22 mouse cellular contexts compared by ENCODE assay signal in genomic region chr13:77398477-77398876, GRCm38 (mm10).
DNase-seq lines count a peak whose midpoint lies in the region; ATAC-seq and TF ChIP-seq lines count a peak whose summit lies in the region.
"Had no signal": no experiment of that assay in that cellular context is flagged by ENCODE, and none has a peak within 500 bp of the region (broad histone marks: within the 10 kb centered on the region; RNA-seq: fewer than 3 reads in every experiment).

No protein-coding gene starts in this region.

- intact Hi-C loops in heart, adult 2 months (cut with DNase I), result no loop called here
- intact Hi-C loops in heart, postnatal 36 days (cut with DNase I), result no loop called here

- peak overlapping the region; percentile 36; the same call in 1 of the 2 replicates for H3K4me3 ChIP-seq in layer of hippocampus, adult 2 months
- H3K4me3 ChIP-seq in forebrain, embryonic 11.5 days (ENCODE audit: low read depth, low read length), result no peak overlapping the region
- H3K4me3 ChIP-seq in forebrain, postnatal 0 days (ENCODE audit: low read depth, low read length), result no peak overlapping the region
- H3K4me3 ChIP-seq in heart, adult 2 months, result no peak overlapping the region
- H3K4me3 ChIP-seq: heart, embryonic 13.5 days; megakaryocyte, embryonic 14.5 days had no signal

- no peak overlapping the region for H3K27ac ChIP-seq in layer of hippocampus, adult 2 months
- H3K27ac ChIP-seq in forebrain, embryonic 11.5 days (ENCODE audit: low read depth, low read length), result peak overlapping the region; percentile 60; the same call in 1 of the 2 replicates
- peak overlapping the region; percentile 79; the same call in 1 of the 2 replicates for H3K27ac ChIP-seq in forebrain, postnatal 0 days (ENCODE audit: low read depth, low read length)
- H3K27ac ChIP-seq in heart, adult 2 months, result no peak overlapping the region
- H3K27ac ChIP-seq: heart, embryonic 13.5 days had no signal

- H3K36me3 ChIP-seq in forebrain, embryonic 11.5 days (ENCODE audit: control insufficient read depth, insufficient read depth, low read length), result no peaks in the 10 kb centered on the region
- H3K36me3 ChIP-seq in forebrain, postnatal 0 days (ENCODE audit: insufficient read depth), result no peaks in the 10 kb centered on the region
- no peaks in the 10 kb centered on the region for H3K36me3 ChIP-seq in heart, adult 2 months (ENCODE audit: control insufficient read depth, insufficient read depth, low read length)
- H3K36me3 ChIP-seq: heart, embryonic 13.5 days had no signal

- DNase-seq in cerebellum, postnatal 10 days, result peak; percentile 10 to 42
- DNase-seq in cerebellum, adult 11-12 months, result no peak
- DNase-seq in layer of hippocampus, adult 2 months (ENCODE audit: low spot score in 2 of 2), result no peak
- no peak for DNase-seq in layer of hippocampus, postnatal 36 days
- DNase-seq in forebrain, embryonic 11.5 days (ENCODE audit: low spot score), result no peak
- DNase-seq in forebrain, postnatal 0 days, result peak; percentile 45
- DNase-seq in heart, adult 2 months, result no peak
- no peak for DNase-seq in heart, postnatal 36 days
- DNase-seq: adrenal gland, postnatal 10 days; cerebellum, adult 9-10 months; gastrocnemius, postnatal 25 days; heart, adult 18-20 months; heart, postnatal 14 days; kidney, adult 2 months; kidney, postnatal 10 days; lung, adult 18-20 months; right cerebral cortex, postnatal 25 days; spleen, adult 18-20 months had no signal

- WGBS in forebrain, embryonic 11.5 days, result 85% methylated on average over 3 of the region's 3 CpGs
- WGBS in forebrain, postnatal 0 days, result 46% methylated on average over 3 of the region's 3 CpGs
- 78% methylated on average over 3 of the region's 3 CpGs for WGBS in heart, adult 2 months

- H3K79me2 ChIP-seq in heart, adult 2 months (replicated peaks; ENCODE audit: control insufficient read depth, insufficient read depth, low read length), result no peaks in the 10 kb centered on the region

- ATAC-seq in forebrain, embryonic 11.5 days (replicated peaks; ENCODE audit: low FRiP score), result no peak
- ATAC-seq in forebrain, postnatal 0 days, result no peak
- ATAC-seq: activated CD4-positive, CD25-positive, alpha-beta regulatory T cell, adult 4 months had no signal

- H3K4me2 ChIP-seq in forebrain, embryonic 11.5 days (ENCODE audit: low read depth, low read length, severe bottlenecking), result no peak overlapping the region
- 0 out of 2 replicates have a peak overlapping the region, but pooled peaks have one; percentile 32 for H3K4me2 ChIP-seq in forebrain, postnatal 0 days (ENCODE audit: low read depth)
- H3K4me2 ChIP-seq: heart, embryonic 13.5 days; liver, embryonic 11.5 days had no signal

- H3K9me3 ChIP-seq in forebrain, embryonic 11.5 days (ENCODE audit: control insufficient read depth, low read length), result no peaks in the 10 kb centered on the region
- no peaks in the 10 kb centered on the region for H3K9me3 ChIP-seq in forebrain, postnatal 0 days (ENCODE audit: low read length)
- H3K9me3 ChIP-seq: heart, embryonic 13.5 days; megakaryocyte, embryonic 14.5 days had no signal

- no peak overlapping the region for H3K9ac ChIP-seq in forebrain, embryonic 11.5 days (ENCODE audit: low read length)
- H3K9ac ChIP-seq in forebrain, postnatal 0 days, result 0 out of 2 replicates have a peak overlapping the region, but pooled peaks have one; percentile 35
- no peak overlapping the region for H3K9ac ChIP-seq in heart, adult 2 months (ENCODE audit: low read depth, low read length)
- H3K9ac ChIP-seq: heart, embryonic 13.5 days had no signal

- no peaks in the 10 kb centered on the region; the same call in 1 of the 2 replicates for H3K4me1 ChIP-seq in forebrain, embryonic 11.5 days (replicated peaks; ENCODE audit: control insufficient read depth, insufficient read depth, low read length)
- H3K4me1 ChIP-seq in forebrain, postnatal 0 days (ENCODE audit: insufficient read depth), result peaks cover 13% of the 10 kb centered on the region; the same call in 1 of the 2 replicates
- H3K4me1 ChIP-seq in heart, adult 2 months (ENCODE audit: control insufficient read depth, insufficient read depth, low read length), result no peaks in the 10 kb centered on the region
- H3K4me1 ChIP-seq: heart, embryonic 13.5 days; megakaryocyte, embryonic 14.5 days had no signal

- no peak for TF ChIP-seq POLR2A in heart, adult 2 months (IDR thresholded peaks at IDR 0.05; ENCODE audit: insufficient read depth, low read depth, low read length)

- H3K27me3 ChIP-seq in forebrain, embryonic 11.5 days (ENCODE audit: control insufficient read depth, insufficient read depth, low read length), result no peaks in the 10 kb centered on the region
- H3K27me3 ChIP-seq in forebrain, postnatal 0 days (ENCODE audit: insufficient read depth, low read length), result no peaks in the 10 kb centered on the region
- no peaks in the 10 kb centered on the region for H3K27me3 ChIP-seq in heart, adult 2 months (ENCODE audit: control insufficient read depth, insufficient read depth, low read length)
- H3K27me3 ChIP-seq: heart, embryonic 13.5 days; megakaryocyte, embryonic 14.5 days had no signal

- TF ChIP-seq CTCF in layer of hippocampus, adult 2 months (conservative IDR thresholded peaks at IDR 0.05), result no peak
- no peak for TF ChIP-seq CTCF in forebrain, postnatal 0 days (IDR thresholded peaks at IDR 0.05; ENCODE audit: low read depth)
- no peak for TF ChIP-seq CTCF in heart, adult 2 months (IDR thresholded peaks at IDR 0.05)

- no peak for TF ChIP-seq EP300 in heart, adult 2 months (IDR thresholded peaks at IDR 0.05; ENCODE audit: insufficient read depth, low read depth, low read length)

Comparison
In these comparisons a context has a peak if more than half of its experiments do, and no peak if none do; other contexts are left out.
1. DNase-seq: peak in cerebellum, postnatal 10 days (2 of 2) and forebrain, postnatal 0 days (single experiment); none in cerebellum, adult 11-12 months (single experiment), layer of hippocampus, adult 2 months (0 of 2), layer of hippocampus, postnatal 36 days (0 of 2), forebrain, embryonic 11.5 days (single experiment), heart, adult 2 months (0 of 2) and heart, postnatal 36 days (0 of 2).
2. H3K27ac ChIP-seq: peak in forebrain, embryonic 11.5 days (single experiment) and forebrain, postnatal 0 days (single experiment); none in layer of hippocampus, adult 2 months (single experiment) and heart, adult 2 months (single experiment).